Mouse (Mus musculus): ENCODE results near the gene Rdh16f2. TPM values are rescaled to one million over a fixed set of nuclear protein-coding genes. Genes with fewer than 3 reads are reported as not detected.
"Not testable (repeated sequence)": the region's sequence is repeated elsewhere in the genome, so short reads cannot be mapped to it uniquely, and the experiment has no call there.

The Rdh16f2 gene
- not detected in 2 replicates for polyA plus RNA-seq (2015; fragmentation: Nextera tagmentation; extraction: Ambion mirVana)

- H3K27ac ChIP-seq (ENCODE audit: low read length) = no peak within 1 kb of the TSS
- ATAC-seq (ENCODE audit: low read depth) = no peak
- H3K9me3 ChIP-seq (ENCODE audit: control insufficient read depth, low read length) = no peaks in the 10 kb centered on the region
- 75% methylated on average over 3 of the region's 3 CpGs for WGBS
- H3K4me3 ChIP-seq (ENCODE audit: low read length) = no peak within 1 kb of the TSS
- H3K4me2 ChIP-seq (ENCODE audit: low read depth, low read length) = no peak within 1 kb of the TSS
- no peaks in the 10 kb centered on the region for H3K4me1 ChIP-seq (replicated peaks; ENCODE audit: control insufficient read depth, insufficient read depth, low read length)
- no peaks in the 10 kb centered on the region for H3K36me3 ChIP-seq (ENCODE audit: control insufficient read depth, insufficient read depth, low read length)
- no peaks in the 10 kb centered on the region for H3K27me3 ChIP-seq (ENCODE audit: control insufficient read depth, insufficient read depth, low read depth, low read length)
- H3K9ac ChIP-seq (ENCODE audit: low read length) = no peak within 1 kb of the TSS
Measured at GRCm38 (mm10) chr10:127866232-127866631, at the start of gene Rdh16f2. Gene Rdh16f2 (plus strand): TSS chr10:127866474.

GRCm38 (mm10) chr10:127817268-127817910, 48.9 kb upstream of the Rdh16f2 start:
- H3K4me2 ChIP-seq (ENCODE audit: low read depth, low read length); H3K4me1 ChIP-seq (replicated peaks; ENCODE audit: control insufficient read depth, insufficient read depth, low read length); ATAC-seq (ENCODE audit: low read depth); H3K4me3 ChIP-seq (ENCODE audit: low read length); H3K27me3 ChIP-seq (ENCODE audit: control insufficient read depth, insufficient read depth, low read depth, low read length); H3K9me3 ChIP-seq (ENCODE audit: control insufficient read depth, low read length); H3K27ac ChIP-seq (ENCODE audit: low read length); H3K9ac ChIP-seq (ENCODE audit: low read length); H3K36me3 ChIP-seq (ENCODE audit: control insufficient read depth, insufficient read depth, low read length): not testable (repeated sequence)
- WGBS = 67% methylated on average over 4 of the region's 4 CpGs

GRCm38 (mm10) chr10:127821806-127822205, 44.5 kb upstream of the Rdh16f2 start:
- not testable (repeated sequence) for H3K9ac ChIP-seq (ENCODE audit: low read length); ATAC-seq (ENCODE audit: low read depth); H3K4me3 ChIP-seq (ENCODE audit: low read length); H3K27me3 ChIP-seq (ENCODE audit: control insufficient read depth, insufficient read depth, low read depth, low read length); H3K36me3 ChIP-seq (ENCODE audit: control insufficient read depth, insufficient read depth, low read length); H3K4me2 ChIP-seq (ENCODE audit: low read depth, low read length); H3K4me1 ChIP-seq (replicated peaks; ENCODE audit: control insufficient read depth, insufficient read depth, low read length); H3K9me3 ChIP-seq (ENCODE audit: control insufficient read depth, low read length); H3K27ac ChIP-seq (ENCODE audit: low read length)
- 81% methylated on average over 2 of the region's 2 CpGs for WGBS

- H3K27me3 ChIP-seq (ENCODE audit: control insufficient read depth, insufficient read depth, low read depth, low read length) = no peaks in the 10 kb centered on the region
- no peak for ATAC-seq (ENCODE audit: low read depth)
- no peak overlapping the region for H3K9ac ChIP-seq (ENCODE audit: low read length)
- H3K4me2 ChIP-seq (ENCODE audit: low read depth, low read length) = no peak overlapping the region
- 70% methylated on average over 6 of the region's 6 CpGs for WGBS
- peaks cover 3% of the 10 kb centered on the region; the same call in 1 of the 2 replicates for H3K9me3 ChIP-seq (ENCODE audit: control insufficient read depth, low read length)
- no peaks in the 10 kb centered on the region for H3K4me1 ChIP-seq (replicated peaks; ENCODE audit: control insufficient read depth, insufficient read depth, low read length)
- H3K27ac ChIP-seq (ENCODE audit: low read length) = no peak overlapping the region
- no peak overlapping the region for H3K4me3 ChIP-seq (ENCODE audit: low read length)
- H3K36me3 ChIP-seq (ENCODE audit: control insufficient read depth, insufficient read depth, low read length) = no peaks in the 10 kb centered on the region
Measured at GRCm38 (mm10) chr10:127825386-127825785, 40.9 kb upstream of the Rdh16f2 start.

- 58% methylated on average over 3 of the region's 3 CpGs for WGBS
- Histone ChIP-seq H3K9me3 (ENCODE audit: control insufficient read depth, low read length) (no peaks in the 10 kb centered on the region), H3K36me3 (ENCODE audit: control insufficient read depth, insufficient read depth, low read length) (no peaks in the 10 kb centered on the region), H3K27me3 (ENCODE audit: control insufficient read depth, insufficient read depth, low read depth, low read length) (no peaks in the 10 kb centered on the region), H3K27ac (ENCODE audit: low read length) (no peak overlapping the region), H3K4me2 (ENCODE audit: low read depth, low read length) (no peak overlapping the region), H3K4me1 (replicated peaks; ENCODE audit: control insufficient read depth, insufficient read depth, low read length) (no peaks in the 10 kb centered on the region), H3K9ac (ENCODE audit: low read length) (no peak overlapping the region), H3K4me3 (ENCODE audit: low read length) (no peak overlapping the region)
- no peak for ATAC-seq (ENCODE audit: low read depth)
Measured at GRCm38 (mm10) chr10:127829121-127829520, 37.2 kb upstream of the Rdh16f2 start.

GRCm38 (mm10) chr10:127834186-127834585, 32.1 kb upstream of the Rdh16f2 start:
- H3K36me3 ChIP-seq (ENCODE audit: control insufficient read depth, insufficient read depth, low read length); H3K27me3 ChIP-seq (ENCODE audit: control insufficient read depth, insufficient read depth, low read depth, low read length); H3K4me1 ChIP-seq (replicated peaks; ENCODE audit: control insufficient read depth, insufficient read depth, low read length); H3K9ac ChIP-seq (ENCODE audit: low read length); ATAC-seq (ENCODE audit: low read depth); H3K4me2 ChIP-seq (ENCODE audit: low read depth, low read length); H3K4me3 ChIP-seq (ENCODE audit: low read length); H3K27ac ChIP-seq (ENCODE audit: low read length); H3K9me3 ChIP-seq (ENCODE audit: control insufficient read depth, low read length): not testable (repeated sequence)
- 88% methylated on average over 1 of the region's 1 CpGs for WGBS

GRCm38 (mm10) chr10:127835292-127835691, 31.0 kb upstream of the Rdh16f2 start:
- WGBS = 61% methylated on average over 5 of the region's 5 CpGs
- Histone ChIP-seq H3K4me1 (replicated peaks; ENCODE audit: control insufficient read depth, insufficient read depth, low read length) (no peaks in the 10 kb centered on the region), H3K27me3 (ENCODE audit: control insufficient read depth, insufficient read depth, low read depth, low read length) (no peaks in the 10 kb centered on the region)

GRCm38 (mm10) chr10:127837793-127838192, 28.5 kb upstream of the Rdh16f2 start:
- ATAC-seq (ENCODE audit: low read depth); H3K9ac ChIP-seq (ENCODE audit: low read length); H3K27me3 ChIP-seq (ENCODE audit: control insufficient read depth, insufficient read depth, low read depth, low read length); H3K9me3 ChIP-seq (ENCODE audit: control insufficient read depth, low read length); H3K4me2 ChIP-seq (ENCODE audit: low read depth, low read length); H3K4me1 ChIP-seq (replicated peaks; ENCODE audit: control insufficient read depth, insufficient read depth, low read length); H3K4me3 ChIP-seq (ENCODE audit: low read length); H3K36me3 ChIP-seq (ENCODE audit: control insufficient read depth, insufficient read depth, low read length); H3K27ac ChIP-seq (ENCODE audit: low read length): not testable (repeated sequence)
- WGBS = 89% methylated on average over 5 of the region's 5 CpGs

More at GRCm38 (mm10) chr10:127835292-127835691, 31.0 kb upstream of the Rdh16f2 start:
- no peak overlapping the region for H3K4me3 ChIP-seq (ENCODE audit: low read length)
- no peak overlapping the region for H3K4me2 ChIP-seq (ENCODE audit: low read depth, low read length)
- no peak overlapping the region for H3K27ac ChIP-seq (ENCODE audit: low read length)
- no peaks in the 10 kb centered on the region for H3K36me3 ChIP-seq (ENCODE audit: control insufficient read depth, insufficient read depth, low read length)
- no peaks in the 10 kb centered on the region for H3K9me3 ChIP-seq (ENCODE audit: control insufficient read depth, low read length)
- no peak for ATAC-seq (ENCODE audit: low read depth)
- no peak overlapping the region for H3K9ac ChIP-seq (ENCODE audit: low read length)

GRCm38 (mm10) chr10:127838539-127838938, 27.7 kb upstream of the Rdh16f2 start:
- no peak for ATAC-seq (ENCODE audit: low read depth)
- Histone ChIP-seq H3K4me2 (ENCODE audit: low read depth, low read length) (no peak overlapping the region), H3K9ac (ENCODE audit: low read length) (no peak overlapping the region), H3K4me1 (replicated peaks; ENCODE audit: control insufficient read depth, insufficient read depth, low read length) (no peaks in the 10 kb centered on the region), H3K36me3 (ENCODE audit: control insufficient read depth, insufficient read depth, low read length) (no peaks in the 10 kb centered on the region), H3K27me3 (ENCODE audit: control insufficient read depth, insufficient read depth, low read depth, low read length) (no peaks in the 10 kb centered on the region), H3K4me3 (ENCODE audit: low read length) (no peak overlapping the region), H3K27ac (ENCODE audit: low read length) (no peak overlapping the region), H3K9me3 (ENCODE audit: control insufficient read depth, low read length) (no peaks in the 10 kb centered on the region)
- WGBS = 70% methylated on average over 2 of the region's 2 CpGs

GRCm38 (mm10) chr10:127840776-127841175, 25.5 kb upstream of the Rdh16f2 start:
- no peak for ATAC-seq (ENCODE audit: low read depth)
- Histone ChIP-seq H3K27ac (ENCODE audit: low read length) (no peak overlapping the region), H3K4me1 (replicated peaks; ENCODE audit: control insufficient read depth, insufficient read depth, low read length) (no peaks in the 10 kb centered on the region), H3K36me3 (ENCODE audit: control insufficient read depth, insufficient read depth, low read length) (no peaks in the 10 kb centered on the region), H3K4me2 (ENCODE audit: low read depth, low read length) (no peak overlapping the region), H3K27me3 (ENCODE audit: control insufficient read depth, insufficient read depth, low read depth, low read length) (no peaks in the 10 kb centered on the region), H3K9ac (ENCODE audit: low read length) (no peak overlapping the region), H3K9me3 (ENCODE audit: control insufficient read depth, low read length) (no peaks in the 10 kb centered on the region), H3K4me3 (ENCODE audit: low read length) (no peak overlapping the region)
- WGBS = 64% methylated on average over 2 of the region's 2 CpGs
